Mouse (Mus musculus) thymus, postnatal 10 days (tissue): Measurements from ENCODE around the gene Nav3.

Experiments
- DNase-seq, 2 experiments: peaks; one replicate each; pipeline ENCODE4 v3.0.0; 2021; ENCODE audit warnings: low spot score in 2 of 2

Nav3 gene

DNA sequence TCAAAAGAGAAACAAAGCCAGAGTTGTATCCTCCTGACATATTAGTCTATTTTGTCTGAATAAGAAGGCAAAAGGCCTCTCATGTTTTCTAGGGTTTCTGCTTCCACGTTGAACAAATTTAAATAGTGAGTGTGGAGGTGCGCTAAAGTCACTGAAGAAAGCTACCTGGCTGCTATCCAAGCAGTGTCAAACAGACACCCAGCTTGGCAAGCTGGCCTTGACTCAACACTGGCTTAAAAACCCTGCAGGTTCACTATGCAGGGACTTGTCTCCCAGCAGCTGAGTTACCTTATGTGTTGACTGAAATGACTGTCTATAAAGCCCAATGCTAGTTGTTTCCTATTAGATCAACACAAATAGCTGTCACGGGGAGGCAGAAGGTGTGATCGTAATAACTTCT is 612.3 kb downstream of the Nav3 start:
- DNase-seq, result no peak

DNA sequence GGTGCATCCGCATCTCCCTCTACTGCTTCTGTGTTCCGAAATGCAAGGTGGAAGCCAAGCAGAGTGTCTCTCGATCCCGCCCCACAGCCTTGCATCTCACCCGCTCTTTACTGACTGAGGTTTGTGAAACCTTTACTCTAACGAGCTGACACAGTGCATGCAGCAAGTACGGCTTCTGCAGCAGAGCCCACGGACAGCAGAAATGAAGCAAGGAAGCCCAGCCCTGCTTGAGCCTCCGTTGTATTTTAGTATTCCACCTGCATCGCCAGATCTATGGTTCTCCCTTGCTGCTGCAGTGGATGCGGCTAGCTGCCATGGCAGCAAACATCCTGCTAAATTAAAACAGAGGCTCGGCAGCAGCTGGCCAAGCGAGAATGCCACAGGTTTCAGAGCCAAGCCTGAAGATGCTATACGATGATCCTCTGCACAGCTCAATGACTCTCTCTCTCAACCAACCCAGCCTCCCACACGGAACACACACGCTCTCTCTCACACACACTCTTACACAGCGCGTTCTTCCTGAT is 623.2 kb downstream of the Nav3 start:
- no peak for DNase-seq

DNA sequence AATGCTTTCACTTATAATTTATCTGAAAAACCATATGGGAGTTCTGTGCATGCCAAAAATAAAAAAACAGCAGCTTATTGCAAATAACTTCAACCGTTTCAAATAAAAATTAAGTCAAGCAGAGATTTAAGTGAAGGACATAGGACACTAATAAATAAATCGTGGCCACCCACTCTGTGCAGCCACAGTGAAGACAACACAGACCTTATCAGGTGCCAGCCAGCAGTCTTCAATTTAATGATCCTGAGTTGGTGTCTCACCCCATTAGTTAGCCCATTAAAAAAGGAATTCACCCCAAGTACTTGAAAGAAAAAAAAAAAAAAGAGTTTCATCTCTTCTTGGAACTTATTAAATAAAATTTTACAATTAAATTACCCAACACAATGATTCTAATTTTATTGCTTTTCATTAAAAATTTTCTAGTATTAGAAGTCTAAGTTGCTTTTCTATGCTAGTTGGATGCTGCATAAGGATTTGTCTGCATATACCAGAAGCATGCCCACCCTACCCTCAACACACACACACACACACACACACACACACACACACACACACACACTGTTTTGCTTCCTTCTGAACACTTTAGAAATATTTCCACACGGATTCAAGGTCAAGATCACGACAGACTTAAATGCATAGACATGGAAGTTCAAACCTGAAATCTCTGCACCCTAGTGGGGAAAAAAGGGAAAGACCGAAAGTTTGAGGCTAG is 649.1 kb downstream of the Nav3 start:
- no peak for DNase-seq

DNA sequence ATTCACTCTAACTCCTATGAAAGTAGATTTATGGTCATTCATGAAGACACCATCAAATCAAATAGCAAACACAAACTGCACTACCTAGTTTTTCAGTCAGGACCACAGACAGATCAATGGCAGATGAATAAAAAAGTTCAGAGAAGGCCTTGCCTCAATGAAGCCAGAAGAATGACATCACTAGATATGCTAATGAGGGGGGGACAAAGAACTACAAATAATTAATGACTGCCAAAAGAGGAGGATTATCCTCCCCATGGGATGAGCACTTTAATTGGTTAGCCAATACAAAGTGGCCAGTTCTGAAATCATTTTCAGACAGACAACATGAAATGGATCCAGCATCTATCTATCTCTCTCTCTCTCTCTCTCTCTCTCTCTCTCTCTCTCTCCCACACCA is 652.6 kb downstream of the Nav3 start:
- no peak for DNase-seq

DNA sequence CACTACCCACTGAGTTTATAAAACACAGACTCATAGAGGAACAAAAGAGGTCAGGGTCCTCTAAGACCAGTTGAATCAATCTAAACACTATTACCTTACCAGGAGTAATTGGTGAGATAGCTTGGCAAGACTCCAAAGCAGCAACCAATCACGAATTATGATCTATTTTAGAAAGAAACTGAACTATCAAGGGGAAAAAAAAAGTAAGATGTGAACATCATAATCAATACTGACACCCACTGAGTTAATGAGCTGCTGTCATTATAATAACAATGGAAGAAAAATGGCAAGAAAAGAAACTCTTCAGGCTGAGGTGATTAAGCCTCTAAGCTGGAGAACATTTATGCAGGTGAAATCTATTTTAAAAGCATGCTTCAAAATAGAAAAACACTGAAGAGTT is 653.8 kb downstream of the Nav3 start:
- no peak for DNase-seq

DNA sequence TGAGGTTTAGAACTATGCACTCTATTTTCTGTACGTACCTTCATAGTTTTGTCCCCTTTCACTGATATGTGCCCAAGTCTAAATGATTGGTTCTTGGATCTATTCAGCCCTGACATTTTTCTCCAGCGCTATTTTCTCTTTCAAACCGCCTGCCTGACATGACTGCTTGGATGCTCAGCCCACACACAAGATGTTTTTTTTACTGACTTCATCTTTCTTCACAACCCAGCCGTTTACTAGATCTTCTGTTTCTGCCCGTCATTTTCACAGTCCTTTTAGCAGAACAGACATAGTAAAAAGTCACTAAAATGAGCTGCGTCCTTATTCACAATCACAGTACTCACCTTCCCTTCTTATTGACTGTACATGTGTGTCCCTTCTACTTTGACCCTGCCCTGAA is 656.8 kb downstream of the Nav3 start:
- no peak for DNase-seq

DNA sequence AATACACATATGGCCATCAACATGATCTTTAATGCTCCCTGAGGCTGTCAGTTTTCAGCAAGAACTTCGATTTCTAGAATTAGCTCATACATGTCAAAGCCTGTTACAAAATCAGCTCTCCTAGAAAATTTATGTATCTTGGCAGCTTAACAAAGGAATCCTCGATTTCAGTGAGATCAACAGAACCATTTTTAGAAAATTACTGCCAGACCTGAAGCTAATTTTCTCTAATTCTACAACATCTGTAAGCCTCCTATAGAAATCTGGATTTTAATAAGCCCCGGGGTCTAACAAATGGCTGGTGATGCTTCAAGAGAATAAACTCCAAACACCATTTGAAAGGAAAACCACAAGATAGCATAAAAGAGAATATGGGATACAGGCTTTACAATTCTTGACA is 659.0 kb downstream of the Nav3 start:
- DNase-seq, result no peak

DNA sequence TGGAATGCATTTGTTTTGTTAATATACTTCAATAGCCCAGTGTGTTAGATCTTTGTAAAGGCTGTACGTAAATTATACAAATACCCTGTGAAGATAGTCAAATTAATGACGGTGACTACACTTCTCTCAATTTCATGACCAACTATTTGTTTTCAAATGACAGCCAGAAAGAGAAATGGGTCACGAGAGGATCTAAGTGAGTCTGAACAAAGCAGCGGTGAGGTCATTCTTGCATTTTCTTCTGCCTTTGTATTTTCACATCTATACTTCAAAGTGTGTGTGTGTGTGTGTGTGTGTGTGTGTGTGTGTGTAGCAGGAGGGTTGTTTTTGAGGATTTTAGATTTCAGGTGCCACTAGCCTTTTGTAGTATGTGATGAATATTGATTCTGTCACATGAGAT is 662.5 kb downstream of the Nav3 start:
- no peak for DNase-seq

DNA sequence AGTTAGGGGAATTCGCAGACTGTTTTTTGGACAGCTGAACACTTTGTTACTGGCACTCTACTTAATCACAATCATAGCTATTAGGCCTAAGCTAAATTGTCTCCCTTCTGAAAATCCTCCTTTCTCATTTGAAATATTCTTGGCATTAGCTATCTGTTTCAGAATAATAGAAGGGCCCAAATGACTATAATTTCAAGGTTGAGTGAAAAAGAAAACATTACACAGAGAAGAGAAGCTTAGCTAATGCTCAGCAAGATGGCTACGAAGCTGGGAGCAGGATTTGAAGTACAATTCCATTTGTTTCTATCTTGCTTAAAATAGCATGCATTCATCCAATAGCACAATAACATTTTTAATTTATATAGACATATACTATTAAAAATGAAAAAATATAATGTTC is 667.3 kb downstream of the Nav3 start:
- DNase-seq, result no peak

DNA sequence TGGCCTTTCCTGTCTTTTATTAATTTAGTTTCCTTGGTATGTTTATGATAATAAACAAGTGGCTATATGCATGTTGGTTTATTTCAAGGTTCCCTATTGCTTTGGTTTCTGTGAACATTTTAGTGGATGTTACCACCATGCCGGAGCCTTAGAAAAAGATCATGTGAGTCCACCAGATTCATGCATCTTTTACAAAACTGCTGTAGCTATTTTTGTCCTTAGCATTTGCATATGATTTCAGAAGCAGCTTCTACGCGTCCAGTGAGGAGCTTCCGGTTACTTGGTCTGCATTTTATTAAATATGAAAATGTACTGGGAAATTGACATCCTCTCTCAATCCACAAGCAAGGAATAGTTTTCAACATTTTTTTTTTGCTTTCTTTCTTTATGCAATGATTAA is 676.9 kb downstream of the Nav3 start:
- DNase-seq, result no peak

DNA sequence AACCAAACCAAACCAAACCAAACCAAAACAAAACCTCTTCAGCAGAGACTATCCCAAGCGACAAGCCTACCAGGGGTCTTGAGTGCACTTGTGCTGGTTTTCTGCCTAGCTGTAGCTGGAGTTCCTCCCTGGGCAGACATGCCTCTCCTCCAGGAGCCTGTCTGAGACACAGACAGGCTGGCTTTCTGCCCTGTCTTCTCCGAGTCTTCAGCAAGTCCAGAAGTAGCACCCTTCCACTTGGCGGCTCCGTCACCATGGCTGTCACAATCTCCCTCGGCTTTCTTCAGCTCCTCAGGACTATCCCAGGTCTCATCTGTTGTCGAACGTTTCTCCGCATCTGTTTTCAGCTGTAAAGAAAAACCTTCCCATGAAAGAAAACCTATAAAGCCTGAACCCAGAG is 686.9 kb downstream of the Nav3 start:
- DNase-seq, result no peak

DNA sequence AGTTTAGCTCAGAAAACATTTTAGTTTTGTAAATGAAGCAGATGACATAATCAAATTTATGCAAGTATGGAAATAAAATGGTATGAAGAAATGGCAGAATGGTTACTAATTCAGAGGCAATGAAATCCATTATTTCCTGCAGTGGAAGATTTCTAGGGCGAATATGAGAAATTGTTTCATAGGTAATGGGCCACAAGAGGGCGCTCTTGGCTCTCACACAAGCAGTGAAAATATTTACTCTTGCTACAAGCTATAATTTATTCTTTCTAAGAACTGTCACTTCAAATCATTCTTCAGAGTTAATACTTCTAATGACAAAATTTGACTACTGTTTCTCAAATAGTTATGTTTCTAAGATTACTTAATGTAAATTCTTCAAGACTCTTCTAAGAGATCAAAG is 690.4 kb downstream of the Nav3 start:
- no peak for DNase-seq

DNA sequence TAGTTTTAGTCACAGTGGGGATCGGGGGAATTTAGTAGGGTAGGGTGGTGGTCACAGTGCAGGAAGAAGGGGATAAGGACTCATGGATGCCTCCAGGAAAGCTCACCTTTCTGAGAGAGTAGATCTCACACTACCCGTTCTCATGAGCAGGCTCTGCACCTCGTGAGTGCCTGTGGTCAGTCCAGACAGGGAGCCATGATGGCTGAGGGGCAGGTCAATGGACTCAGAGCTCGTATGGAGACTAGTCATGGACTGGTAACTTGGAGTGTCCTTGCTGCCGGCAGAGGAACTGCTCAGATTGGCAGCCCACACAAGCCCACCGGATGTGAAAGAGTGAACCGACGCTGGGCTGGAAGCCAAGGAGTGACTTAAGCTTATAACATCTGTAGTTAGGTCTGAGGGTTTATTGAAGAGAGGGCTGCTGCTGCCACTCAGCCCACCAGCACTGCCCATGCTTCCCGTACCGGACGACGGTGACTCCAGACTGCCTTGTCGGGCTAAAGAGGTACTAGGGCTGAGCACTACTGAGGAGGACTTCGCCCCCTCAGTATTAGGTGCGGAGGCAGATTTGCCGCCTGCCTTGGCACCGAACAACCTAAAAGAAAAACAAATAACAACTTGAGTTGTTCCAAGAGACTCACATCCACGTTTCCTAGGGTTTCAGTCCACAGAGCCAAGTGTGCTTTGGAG is 691.4 kb downstream of the Nav3 start:
- no peak for DNase-seq

DNA sequence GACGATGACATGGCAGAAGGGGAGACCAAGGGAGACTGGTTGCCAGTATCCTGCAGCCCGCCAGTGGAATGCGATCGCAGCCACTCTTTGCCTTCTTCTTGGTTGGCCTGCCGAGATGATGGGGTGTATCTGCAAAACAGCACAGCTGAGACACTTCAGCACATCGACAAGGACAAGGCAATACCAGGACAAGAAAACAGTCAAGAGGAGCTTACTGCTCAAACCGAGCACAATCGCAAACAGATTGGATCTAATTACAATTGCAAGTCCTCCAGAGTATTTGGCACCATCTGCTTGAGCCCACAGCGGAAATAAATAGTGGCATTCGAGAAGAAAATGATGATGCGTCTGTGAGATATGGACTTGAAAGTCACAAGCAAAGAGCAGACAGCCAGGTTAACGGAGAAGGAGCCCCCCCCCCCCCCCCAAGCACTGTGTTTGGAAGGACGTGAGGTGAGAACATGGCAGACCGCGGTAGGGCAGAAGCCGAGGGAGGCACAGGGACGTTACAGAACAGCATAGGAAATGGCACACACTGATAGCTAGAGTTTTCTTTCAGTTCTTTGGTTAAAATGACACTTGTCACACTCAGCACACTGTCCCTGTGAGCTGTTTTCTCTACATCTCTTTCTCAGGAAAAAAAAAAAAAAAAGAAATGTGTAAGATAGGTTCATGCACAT is 696.9 kb downstream of the Nav3 start:
- DNase-seq, result no peak

DNA sequence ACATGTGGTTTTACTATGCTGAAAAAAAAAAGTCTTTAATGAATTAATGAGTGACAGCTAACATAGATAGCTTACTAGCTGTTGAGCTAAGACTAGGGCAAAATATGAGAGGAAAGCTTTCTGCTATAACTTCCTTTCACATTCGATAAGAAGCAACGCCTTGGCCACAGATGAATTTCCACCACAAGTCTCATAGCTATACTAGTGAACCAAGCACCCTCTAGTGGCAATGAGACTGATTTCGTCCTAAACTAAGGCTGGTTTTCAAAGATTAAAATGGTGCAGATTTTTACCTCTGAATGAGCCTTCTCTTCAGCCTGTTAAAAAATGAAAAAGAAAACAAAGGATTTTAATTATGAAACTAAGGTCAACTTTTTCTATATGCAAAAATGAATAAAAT is 709.1 kb downstream of the Nav3 start:
- DNase-seq, result no peak

DNA sequence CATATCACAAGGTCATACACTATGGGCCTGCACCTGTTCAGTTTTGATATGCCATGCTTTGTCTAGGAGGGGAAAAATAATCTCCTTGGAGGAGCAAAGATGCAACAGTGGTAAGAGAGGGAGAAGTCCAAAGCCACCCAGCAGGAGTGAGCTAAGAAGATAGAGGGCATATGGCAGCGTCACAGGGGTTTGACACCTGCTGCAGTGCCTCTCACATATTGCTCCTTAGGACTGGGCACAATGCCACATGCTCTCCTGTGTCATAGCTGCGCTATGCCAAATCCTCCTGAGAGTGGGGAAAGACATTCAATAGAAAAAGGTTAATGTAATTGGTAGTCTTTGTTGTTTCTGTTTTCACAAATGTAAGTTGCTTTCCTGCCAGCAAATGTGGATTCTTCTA is 714.3 kb downstream of the Nav3 start:
- DNase-seq, result no peak

DNA sequence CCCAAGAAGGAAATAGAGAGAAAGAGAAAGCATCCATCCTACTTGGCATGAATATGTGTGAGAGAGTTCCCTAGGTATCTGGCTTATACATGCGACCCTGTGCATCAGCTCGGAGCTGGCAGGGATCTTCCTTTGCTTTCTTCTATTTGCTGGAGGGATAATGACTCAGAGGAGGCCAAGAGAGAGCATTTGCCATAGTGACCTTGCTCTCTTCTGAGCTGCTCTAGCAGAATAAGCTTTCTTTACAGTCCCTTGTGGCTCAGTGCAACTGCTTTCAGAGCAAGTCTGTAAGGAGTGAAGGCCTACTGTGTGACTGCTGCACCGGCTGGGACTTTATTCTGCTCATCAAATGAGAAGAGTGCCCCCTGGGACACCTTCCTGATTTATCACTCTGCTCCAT is 715.7 kb downstream of the Nav3 start:
- DNase-seq, result no peak

DNA sequence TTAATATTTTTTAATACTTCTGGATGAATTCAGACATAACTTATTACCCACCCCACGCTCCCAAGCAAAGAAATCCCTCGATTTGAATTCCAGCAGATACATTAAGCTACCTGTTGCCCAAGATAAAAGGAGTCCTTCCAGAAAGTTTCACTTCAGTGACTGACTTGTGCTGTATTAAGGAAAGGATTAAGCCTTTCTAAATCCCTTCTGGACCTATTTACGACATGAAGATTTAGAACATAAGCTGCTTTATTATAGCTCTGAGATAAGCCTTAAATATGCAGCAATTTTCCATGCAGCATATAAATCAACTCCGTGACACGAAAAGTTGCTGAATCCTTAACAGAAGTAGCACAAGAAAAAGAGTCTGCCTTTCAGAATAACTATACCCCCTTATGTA is 732.4 kb downstream of the Nav3 start:
- DNase-seq, result no peak

DNA sequence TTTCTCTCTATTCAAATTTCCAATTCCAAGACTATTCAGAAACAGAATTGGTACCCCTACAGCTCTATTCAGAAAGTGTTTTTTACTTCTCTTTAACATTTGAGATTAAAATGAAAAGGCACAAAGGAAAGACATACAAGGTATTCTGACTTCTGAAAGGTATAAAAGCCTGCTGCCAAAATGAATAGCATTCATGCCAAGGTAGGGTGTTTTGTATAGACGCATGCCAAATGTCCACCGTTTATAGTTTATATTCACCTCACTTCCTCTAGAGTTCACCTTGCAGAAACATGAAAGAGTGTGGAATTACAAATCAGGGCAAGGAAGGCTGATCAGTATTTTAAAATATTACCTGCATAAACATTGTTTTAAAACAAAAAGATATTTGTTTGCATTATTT is 737.2 kb downstream of the Nav3 start:
- no peak for DNase-seq

DNA sequence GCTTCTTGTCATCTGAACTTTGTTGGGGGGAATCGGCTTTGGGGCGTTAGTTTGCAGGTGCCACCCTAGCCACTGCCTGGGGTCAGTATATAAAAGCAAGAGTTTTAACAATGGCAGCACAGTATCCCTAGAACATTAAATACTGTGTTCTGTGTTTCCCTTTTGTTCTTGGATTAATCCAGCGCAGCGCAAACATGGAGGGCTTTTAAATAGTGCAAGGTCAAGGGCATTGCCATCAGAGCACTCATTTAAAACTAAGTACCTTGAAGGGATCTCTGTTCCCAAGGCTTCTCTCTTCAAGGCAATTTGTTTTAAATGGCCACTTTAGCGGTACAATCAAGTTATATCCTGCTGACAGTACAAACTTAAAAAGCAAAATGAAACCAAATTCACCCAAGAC is 737.6 kb downstream of the Nav3 start:
- DNase-seq, result no peak

DNA sequence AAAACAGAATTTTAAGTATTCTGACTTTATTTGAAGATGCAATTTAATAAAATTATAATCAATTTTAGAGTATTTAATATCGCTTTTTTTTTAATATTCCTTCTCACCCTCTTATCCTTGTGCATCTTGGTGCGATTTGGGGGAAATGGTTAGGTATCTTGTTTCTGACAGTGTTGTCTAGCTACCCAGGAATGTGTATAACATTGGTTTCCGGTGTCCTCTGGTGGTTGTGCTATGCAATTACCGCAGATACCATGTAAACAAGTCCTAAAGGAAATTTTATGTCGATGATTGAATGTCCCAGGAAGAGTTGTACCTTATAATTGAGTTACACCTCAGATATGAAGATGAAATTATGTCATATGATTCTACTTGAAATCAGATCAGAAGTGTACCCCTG is 743.0 kb downstream of the Nav3 start:
- DNase-seq, result no peak

DNA sequence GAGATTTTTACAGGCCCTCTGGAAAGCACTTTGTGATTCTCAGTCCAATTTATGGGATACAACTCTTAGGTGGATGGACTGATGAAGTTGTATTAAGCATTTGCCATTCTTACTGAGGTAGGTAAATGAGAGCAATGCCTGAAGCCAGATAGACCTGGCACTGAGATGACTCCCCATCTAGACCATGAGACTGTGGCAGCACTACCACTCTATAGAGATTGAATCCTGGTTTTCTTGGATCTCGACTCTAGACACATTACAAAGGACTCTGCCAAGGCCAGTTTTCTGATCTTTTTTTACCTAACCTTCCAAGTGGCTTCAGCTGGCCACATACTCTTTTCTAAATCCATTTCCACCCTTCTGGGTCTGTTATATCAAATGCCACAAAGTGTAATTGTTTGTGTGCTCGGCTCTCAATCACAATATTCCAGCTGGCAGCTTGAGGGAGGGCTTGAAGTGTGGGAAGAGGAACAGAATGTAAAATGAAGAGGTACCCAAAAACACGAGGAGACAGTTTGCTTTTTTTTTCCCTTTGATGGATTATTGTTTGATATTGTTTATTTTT is 756.2 kb downstream of the Nav3 start:
- no peak for DNase-seq

DNA sequence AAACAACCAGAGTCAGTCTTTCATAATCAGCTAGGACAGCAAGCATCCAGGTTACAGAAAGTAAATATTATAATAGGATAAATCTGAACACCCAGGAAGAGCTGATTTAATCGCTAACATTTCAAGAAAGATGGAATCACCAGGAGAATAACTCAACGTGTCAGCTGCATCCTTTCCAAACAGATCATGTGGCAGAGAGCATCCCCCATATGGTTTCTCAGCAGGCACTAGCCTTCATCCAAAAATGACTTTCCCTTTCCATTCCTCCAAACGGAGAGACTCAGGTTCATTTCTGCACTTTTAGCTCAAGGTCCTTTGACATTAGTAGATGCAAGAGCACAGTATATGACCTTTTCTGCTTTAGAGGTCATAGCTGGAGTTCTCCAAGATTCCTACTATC is 765.4 kb downstream of the Nav3 start:
- no peak for DNase-seq
